Mouse (Mus musculus) MEL (cell line): ENCODE data around the gene St13.

Experiments used
- CTCF ChIP-seq, 3 experiments: IDR thresholded peaks in 2 of 3; conservative IDR thresholded peaks in 1 of 3; 2 replicates each; pipeline ENCODE4 v1.5.1; 2011 to 2012; ENCODE audit warnings: low read length in 3 of 3, low read depth in 2 of 3, mild to moderate bottlenecking in 2 of 3, improper control_type of control experiment in 1 of 3, inconsistent platforms in 1 of 3, mixed read lengths in 1 of 3, moderate library complexity in 1 of 3; ENCODE audit not compliant: control insufficient read depth in 1 of 3, insufficient read depth in 1 of 3, poor library complexity in 1 of 3, severe bottlenecking in 1 of 3
- E2F4 ChIP-seq: IDR thresholded peaks from 2 replicates; pipeline ENCODE4 v1.6.1; 2011; ENCODE audit warnings: low read depth, low read length, improper control_type of control experiment, borderline replicate concordance
- ETS1 ChIP-seq: IDR thresholded peaks from 2 replicates; pipeline ENCODE4 v1.6.1; 2012; ENCODE audit warnings: low read depth, mild to moderate bottlenecking, inconsistent platforms, low read length, improper control_type of control experiment, moderate library complexity
- GABPA ChIP-seq: IDR thresholded peaks from 2 replicates; pipeline ENCODE4 v1.6.1; 2012; ENCODE audit warnings: low read depth, mild to moderate bottlenecking, inconsistent platforms, low read length, improper control_type of control experiment, moderate library complexity
- MAX ChIP-seq: IDR thresholded peaks from 2 replicates; pipeline ENCODE4 v1.6.1; 2011; ENCODE audit warnings: low read length, improper control_type of control experiment
- TCF12 ChIP-seq: IDR thresholded peaks from 2 replicates; pipeline ENCODE4 v1.6.1; 2014; ENCODE audit warnings: low read depth, mild to moderate bottlenecking, inconsistent platforms, low read length, improper control_type of control experiment, moderate library complexity
- ZC3H11A ChIP-seq: IDR thresholded peaks from 2 replicates; pipeline ENCODE4 v1.6.1; 2012; ENCODE audit warnings: low read depth, mild to moderate bottlenecking, inconsistent platforms, low read length, improper control_type of control experiment
- ZMIZ1 ChIP-seq: IDR thresholded peaks from 2 replicates; pipeline ENCODE4 v1.6.1; 2012; ENCODE audit warnings: low read depth, mild to moderate bottlenecking, inconsistent platforms, low read length, improper control_type of control experiment, moderate library complexity
- ZNF384 ChIP-seq: IDR thresholded peaks from 2 replicates; pipeline ENCODE4 v1.6.1; 2012; ENCODE audit warnings: low read depth, mild to moderate bottlenecking, inconsistent platforms, low read length, improper control_type of control experiment

DNA sequence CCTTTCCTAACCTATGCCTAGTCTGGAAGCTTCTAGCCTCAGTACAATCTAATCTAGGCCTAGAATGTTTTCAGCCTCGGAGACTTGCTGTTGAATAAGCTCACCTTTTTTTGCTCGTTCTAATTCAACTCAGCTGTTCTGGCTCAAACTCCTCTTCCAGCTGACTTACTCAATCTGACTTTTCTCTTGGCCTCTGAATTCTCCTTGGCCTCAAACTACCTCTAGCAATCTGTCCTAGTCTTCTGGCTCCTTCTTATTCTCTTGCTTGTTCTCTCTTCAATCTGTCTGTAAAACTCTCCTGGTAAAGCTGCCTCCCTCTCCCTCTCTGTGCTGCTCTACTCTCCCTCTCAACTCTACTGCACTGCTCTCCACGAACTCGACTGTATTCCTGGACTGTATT is 74.9 kb downstream of the St13 start:
- TF ChIP-seq CTCF (IDR thresholded peaks at IDR 0.05 in 2 of 3, conservative IDR thresholded peaks at IDR 0.05 in 1 of 3; ENCODE audit: control insufficient read depth in 1 of 3, insufficient read depth in 1 of 3, low read depth in 2 of 3, low read length in 3 of 3, poor library complexity in 1 of 3, severe bottlenecking in 1 of 3) (no peak), GABPA (no peak), TCF12 (no peak), ZNF384 (no peak), E2F4 (no peak), ZMIZ1 (no peak), MAX (no peak), ETS1 (no peak), ZC3H11A (no peak)
